Mouse (Mus musculus): ENCODE measurements at regions not wholly inside any gene's neighbourhood (a gene's known extent, or its start where the extent isn't known, plus 50 kb on each side); places are given as distances from the start of the nearest gene placed in this dataset.
A peak's percentile ranks its signal among the peaks of the same experiment; 100 is the strongest.

GRCm38 (mm10) chr13:110574764-110575471 is 180.1 kb downstream of the Plk2 start:
- no peak for TF ChIP-seq CTCF (IDR thresholded peaks at IDR 0.05; ENCODE audit: borderline replicate concordance, insufficient read depth, low read depth, low read length)
- no peak for TF ChIP-seq POLR2A (IDR thresholded peaks at IDR 0.05; ENCODE audit: borderline replicate concordance, insufficient read depth, low read length)
- Histone ChIP-seq H3K27me3 (ENCODE audit: control insufficient read depth, insufficient read depth, low read length) (no peaks in the 10 kb centered on the region), H3K4me1 (ENCODE audit: control insufficient read depth, insufficient read depth, low read length) (no peaks in the 10 kb centered on the region), H3K4me3 (replicated peaks; ENCODE audit: insufficient read depth, low read depth, low read length) (no peak overlapping the region), H3K27ac (ENCODE audit: insufficient read depth, low read length) (no peak overlapping the region)
- DNase-seq, result no peak
- WGBS, result 57% methylated on average over 6 of the region's 6 CpGs

GRCm38 (mm10) chr13:110578159-110578558 is 183.3 kb downstream of the Plk2 start:
- Histone ChIP-seq H3K27ac (ENCODE audit: insufficient read depth, low read length) (no peak overlapping the region), H3K4me3 (replicated peaks; ENCODE audit: insufficient read depth, low read depth, low read length) (no peak overlapping the region), H3K27me3 (ENCODE audit: control insufficient read depth, insufficient read depth, low read length) (no peaks in the 10 kb centered on the region), H3K4me1 (ENCODE audit: control insufficient read depth, insufficient read depth, low read length) (no peaks in the 10 kb centered on the region)
- no peak for TF ChIP-seq CTCF (IDR thresholded peaks at IDR 0.05; ENCODE audit: borderline replicate concordance, insufficient read depth, low read depth, low read length)
- TF ChIP-seq POLR2A (IDR thresholded peaks at IDR 0.05; ENCODE audit: borderline replicate concordance, insufficient read depth, low read length), result no peak
- 65% methylated on average over 7 of the region's 7 CpGs for WGBS
- no peak for DNase-seq

GRCm38 (mm10) chr13:110580166-110580565 is 185.3 kb downstream of the Plk2 start:
- DNase-seq, result no peak
- no peaks in the 10 kb centered on the region for H3K4me1 ChIP-seq (ENCODE audit: control insufficient read depth, insufficient read depth, low read length)
- TF ChIP-seq CTCF (IDR thresholded peaks at IDR 0.05; ENCODE audit: borderline replicate concordance, insufficient read depth, low read depth, low read length), result no peak
- no peak for TF ChIP-seq POLR2A (IDR thresholded peaks at IDR 0.05; ENCODE audit: borderline replicate concordance, insufficient read depth, low read length)
- H3K4me3 ChIP-seq (replicated peaks; ENCODE audit: insufficient read depth, low read depth, low read length), result no peak overlapping the region
- no peak overlapping the region for H3K27ac ChIP-seq (ENCODE audit: insufficient read depth, low read length)
- WGBS, result 84% methylated on average over 4 of the region's 4 CpGs
- no peaks in the 10 kb centered on the region for H3K27me3 ChIP-seq (ENCODE audit: control insufficient read depth, insufficient read depth, low read length)

- H3K27me3 ChIP-seq (ENCODE audit: control insufficient read depth, insufficient read depth, low read length), result no peaks in the 10 kb centered on the region
- 22% methylated on average over 5 of the region's 5 CpGs for WGBS
- no peak for DNase-seq
- TF ChIP-seq POLR2A (IDR thresholded peaks at IDR 0.05; ENCODE audit: borderline replicate concordance, insufficient read depth, low read length) (no peak), CTCF (IDR thresholded peaks at IDR 0.05; ENCODE audit: borderline replicate concordance, insufficient read depth, low read depth, low read length) (no peak)
- H3K4me3 ChIP-seq (replicated peaks; ENCODE audit: insufficient read depth, low read depth, low read length), result no peak overlapping the region
- H3K27ac ChIP-seq (ENCODE audit: insufficient read depth, low read length), result no peak overlapping the region
- H3K4me1 ChIP-seq (ENCODE audit: control insufficient read depth, insufficient read depth, low read length), result no peaks in the 10 kb centered on the region
These were observed 185.7 kb downstream of the Plk2 start for GRCm38 (mm10) chr13:110580570-110580969.

- WGBS, result 75% methylated on average over 10 of the region's 10 CpGs
- H3K4me1 ChIP-seq (ENCODE audit: control insufficient read depth, insufficient read depth, low read length), result no peaks in the 10 kb centered on the region
- no peak overlapping the region for H3K4me3 ChIP-seq (replicated peaks; ENCODE audit: insufficient read depth, low read depth, low read length)
- no peak overlapping the region for H3K27ac ChIP-seq (ENCODE audit: insufficient read depth, low read length)
- TF ChIP-seq POLR2A (IDR thresholded peaks at IDR 0.05; ENCODE audit: borderline replicate concordance, insufficient read depth, low read length) (no peak), CTCF (IDR thresholded peaks at IDR 0.05; ENCODE audit: borderline replicate concordance, insufficient read depth, low read depth, low read length) (no peak)
- no peak for DNase-seq
- H3K27me3 ChIP-seq (ENCODE audit: control insufficient read depth, insufficient read depth, low read length), result no peaks in the 10 kb centered on the region
These were observed 189.9 kb downstream of the Plk2 start for GRCm38 (mm10) chr13:110584765-110585164.

GRCm38 (mm10) chr13:110594630-110595029 is 199.8 kb downstream of the Plk2 start:
- Histone ChIP-seq H3K4me1 (ENCODE audit: control insufficient read depth, insufficient read depth, low read length) (no peaks in the 10 kb centered on the region), H3K4me3 (replicated peaks; ENCODE audit: insufficient read depth, low read depth, low read length) (no peak overlapping the region), H3K27ac (ENCODE audit: insufficient read depth, low read length) (no peak overlapping the region), H3K27me3 (ENCODE audit: control insufficient read depth, insufficient read depth, low read length) (no peaks in the 10 kb centered on the region; the same call in 1 of the 2 replicates)
- WGBS, result 91% methylated on average over 3 of the region's 3 CpGs
- DNase-seq, result no peak
- TF ChIP-seq POLR2A (IDR thresholded peaks at IDR 0.05; ENCODE audit: borderline replicate concordance, insufficient read depth, low read length), result no peak
- TF ChIP-seq CTCF (IDR thresholded peaks at IDR 0.05; ENCODE audit: borderline replicate concordance, insufficient read depth, low read depth, low read length), result no peak

- Histone ChIP-seq H3K4me1 (ENCODE audit: control insufficient read depth, insufficient read depth, low read length) (no peaks in the 10 kb centered on the region), H3K27me3 (ENCODE audit: control insufficient read depth, insufficient read depth, low read length) (no peaks in the 10 kb centered on the region; the same call in 1 of the 2 replicates), H3K27ac (ENCODE audit: insufficient read depth, low read length) (no peak overlapping the region), H3K4me3 (replicated peaks; ENCODE audit: insufficient read depth, low read depth, low read length) (no peak overlapping the region)
- DNase-seq, result no peak
- WGBS, result 95% methylated on average over 3 of the region's 3 CpGs
- TF ChIP-seq CTCF (IDR thresholded peaks at IDR 0.05; ENCODE audit: borderline replicate concordance, insufficient read depth, low read depth, low read length) (no peak), POLR2A (IDR thresholded peaks at IDR 0.05; ENCODE audit: borderline replicate concordance, insufficient read depth, low read length) (no peak)
These were observed 204.8 kb downstream of the Plk2 start for GRCm38 (mm10) chr13:110599666-110600065.

- Histone ChIP-seq H3K4me3 (replicated peaks; ENCODE audit: insufficient read depth, low read depth, low read length) (no peak overlapping the region), H3K4me1 (ENCODE audit: control insufficient read depth, insufficient read depth, low read length) (no peaks in the 10 kb centered on the region), H3K27me3 (ENCODE audit: control insufficient read depth, insufficient read depth, low read length) (no peaks in the 10 kb centered on the region; the same call in 1 of the 2 replicates), H3K27ac (ENCODE audit: insufficient read depth, low read length) (no peak overlapping the region)
- peak in 1 of 2 experiments; percentile 6 for DNase-seq
- 47% methylated on average over 9 of the region's 9 CpGs for WGBS
- TF ChIP-seq CTCF (IDR thresholded peaks at IDR 0.05; ENCODE audit: borderline replicate concordance, insufficient read depth, low read depth, low read length) (no peak), POLR2A (IDR thresholded peaks at IDR 0.05; ENCODE audit: borderline replicate concordance, insufficient read depth, low read length) (no peak)
These were observed 205.5 kb downstream of the Plk2 start for GRCm38 (mm10) chr13:110600377-110600776.
